ENCODE assay signal across 1 mouse cellular context in genomic region chr8:71677555-71677954, GRCm38 (mm10).
A peak's percentile ranks its signal among the peaks of the same experiment; 100 is the strongest.
TF ChIP-seq lines count a peak whose summit lies in the region.

No protein-coding gene starts in this region.

TF ChIP-seq in CH12.LX, 34 proteins besides CTCF, POLR2A, EP300 and RAD21 (continued from another document):
- TF ChIP-seq POLR2AphosphoS2 (IDR thresholded peaks at IDR 0.05; ENCODE audit: low read depth, low read length) (no peak; the same call in 1 of the 2 replicates), CHD2 (IDR thresholded peaks at IDR 0.05; ENCODE audit: low read length) (no peak), USF1 (IDR thresholded peaks at IDR 0.05; ENCODE audit: low read depth, low read length) (no peak), RCOR1 (conservative IDR thresholded peaks at IDR 0.05; ENCODE audit: low read depth, low read length) (no peak), MAX (IDR thresholded peaks at IDR 0.05; ENCODE audit: low read length) (no peak), MYC (IDR thresholded peaks at IDR 0.05; ENCODE audit: low read depth, low read length) (no peak), E2F4 (IDR thresholded peaks at IDR 0.05; ENCODE audit: insufficient replicate concordance, low read depth, low read length) (no peak), KAT2A (IDR thresholded peaks at IDR 0.05; ENCODE audit: insufficient replicate concordance, low read length) (no peak), UBTF (IDR thresholded peaks at IDR 0.05; ENCODE audit: low read depth, low read length) (no peak), ETS1 (conservative IDR thresholded peaks at IDR 0.05; ENCODE audit: low read depth, low read length) (no peak), MAZ (IDR thresholded peaks at IDR 0.05; ENCODE audit: low read depth, low read length) (0 out of 2 replicates have a peak, but pooled peaks have one; percentile 7), MXI1 (IDR thresholded peaks at IDR 0.05; ENCODE audit: low read depth, low read length) (no peak), SIN3A (IDR thresholded peaks at IDR 0.05; ENCODE audit: low read length) (0 out of 2 replicates have a peak, but pooled peaks have one; percentile 31), NELFE (IDR thresholded peaks at IDR 0.05; ENCODE audit: low read depth, low read length) (no peak), JUND (conservative IDR thresholded peaks at IDR 0.05; ENCODE audit: low read depth, low read length) (no peak), IRF4 (IDR thresholded peaks at IDR 0.05; ENCODE audit: low read depth, low read length) (no peak), USF2 (conservative IDR thresholded peaks at IDR 0.05; ENCODE audit: low read depth, low read length) (no peak), TCF12 (IDR thresholded peaks at IDR 0.05; ENCODE audit: low read depth, low read length) (no peak), MEF2A (IDR thresholded peaks at IDR 0.05; ENCODE audit: borderline replicate concordance, low read depth, low read length) (no peak), TBP (conservative IDR thresholded peaks at IDR 0.05; ENCODE audit: low read depth, low read length) (0 out of 2 replicates have a peak, but pooled peaks have one; percentile 36), BHLHE40 (IDR thresholded peaks at IDR 0.05; ENCODE audit: low read depth, low read length) (no peak), JUN (IDR thresholded peaks at IDR 0.05; ENCODE audit: insufficient read depth, low read depth, low read length) (no peak), ZMIZ1 (IDR thresholded peaks at IDR 0.05; ENCODE audit: low read depth, low read length) (0 out of 2 replicates have a peak, but pooled peaks have one; percentile 30), MAFK (IDR thresholded peaks at IDR 0.05; ENCODE audit: insufficient replicate concordance, low read length) (no peak), PAX5 (IDR thresholded peaks at IDR 0.05; ENCODE audit: low read length) (no peak), NRF1 (IDR thresholded peaks at IDR 0.05; ENCODE audit: low read depth, low read length) (no peak), ELF1 (IDR thresholded peaks at IDR 0.05; ENCODE audit: low read depth, low read length) (0 out of 2 replicates have a peak, but pooled peaks have one; percentile 35), HCFC1 (IDR thresholded peaks at IDR 0.05; ENCODE audit: low read depth, low read length) (no peak), ZNF384 (IDR thresholded peaks at IDR 0.05; ENCODE audit: low read depth, low read length) (no peak), ZKSCAN1 (IDR thresholded peaks at IDR 0.05; ENCODE audit: borderline replicate concordance, low read depth, low read length) (no peak), GABPA (IDR thresholded peaks at IDR 0.05; ENCODE audit: insufficient replicate concordance, low read depth, low read length) (no peak)
